Mouse (Mus musculus) left cerebral cortex, adult 8-10 months (tissue): ENCODE measurements around the gene S100a5. TPM values are rescaled to one million over a fixed set of nuclear protein-coding genes. Genes with fewer than 3 reads are reported as not detected.

Experiments used
- total RNA-seq, 4 experiments: library from RNA; stranded (reverse); gene quantifications; 2 replicates each; pipeline ENCODE4 v1.2.4; 2022

Gene S100a5
- total RNA-seq, 4 experiments from 2014 or later, result 1.1 TPM; not detected in 3

Other genes starting within 250 kb of the S100a5 start
- gene Slc27a3, start 218.6 kb upstream of the S100a5 start, total RNA-seq, result 1 to 10 TPM; 5.7 to 7.9 (median 7.4) TPM
- gene Ints3, start 174.9 kb upstream of the S100a5 start, total RNA-seq, result 10 to 100 TPM; 55.1 to 59.9 (median 59.0) TPM
- 1 to 10 TPM; 4.2 to 6.0 (median 5.0) TPM for gene Npr1, start 142.7 kb upstream of the S100a5 start, total RNA-seq
- gene Ilf2, start 132.4 kb upstream of the S100a5 start, total RNA-seq, result 10 to 100 TPM; 84.9 to 98.9 (median 93.3) TPM
- gene Snapin, start 117.5 kb upstream of the S100a5 start, total RNA-seq, result 10 to 100 TPM; 62.4 to 74.7 (median 67.1) TPM
- gene Chtop, start 99.0 kb upstream of the S100a5 start, total RNA-seq, result 100 to 1,000 TPM; 162 to 170 (median 167) TPM
- 100 to 1,000 TPM; 122 to 162 (median 132) TPM for gene S100a1, start 94.1 kb upstream of the S100a5 start, total RNA-seq
- gene S100a13, start 94.1 kb upstream of the S100a5 start, total RNA-seq, result 10 to 100 TPM; 17.1 to 26.1 (median 20.5) TPM
- under 1 TPM in 1 of 4 experiments, not detected in 3; 0.63 TPM for gene S100a14, start 81.7 kb upstream of the S100a5 start, total RNA-seq
- 100 to 1,000 TPM in 2 of 4 experiments, 10 to 100 TPM in 2; 85.4 to 115 (median 102) TPM for gene S100a16, start 71.3 kb upstream of the S100a5 start, total RNA-seq
- gene S100a3, start 47.9 kb upstream of the S100a5 start, total RNA-seq, result 1 to 10 TPM in 3 of 4 experiments, under 1 TPM in 1; 0.74 to 1.9 (median 1.5) TPM
- gene S100a2, start 18.3 kb upstream of the S100a5 start, total RNA-seq, result not detected
- gene Gm42674, start 6.6 kb upstream of the S100a5 start, total RNA-seq, result not detected
- gene S100a4, start 4.8 kb upstream of the S100a5 start, total RNA-seq, result 1 to 10 TPM; 2.5 to 5.5 (median 4.9) TPM
- 10 to 100 TPM; 24.1 to 52.2 (median 38.7) TPM for gene S100a6, start 4.4 kb downstream of the S100a5 start, total RNA-seq
- 1 to 10 TPM in 2 of 4 experiments, under 1 TPM in 2; 0.38 to 1.1 (median 0.91) TPM for gene S100a7a, start 45.5 kb downstream of the S100a5 start, total RNA-seq
- 1 to 10 TPM in 1 of 4 experiments, not detected in 3; 1.7 TPM for gene S100a8, start 60.5 kb downstream of the S100a5 start, total RNA-seq
- gene S100a9, start 87.2 kb downstream of the S100a5 start, total RNA-seq, result not detected
- gene Pglyrp4, start 118.4 kb downstream of the S100a5 start, total RNA-seq, result not detected
- not detected for gene Gm5849, start 169.4 kb downstream of the S100a5 start, total RNA-seq